Mouse (Mus musculus) layer of hippocampus, adult 18-20 months (tissue): ENCODE data around the gene Cda. TPM values are rescaled to one million over a fixed set of nuclear protein-coding genes. Genes with fewer than 3 reads are reported as not detected.
A peak's percentile ranks its signal among the peaks of the same experiment; 100 is the strongest.
"Not testable (repeated sequence)": the region's sequence is repeated elsewhere in the genome, so short reads cannot be mapped to it uniquely, and the experiment has no call there.

Source experiments
- DNase-seq, 2 experiments: peaks; one replicate each; pipeline ENCODE4 v3.0.0; 2022; ENCODE audit warnings: low spot score in 2 of 2
- total RNA-seq, 2 experiments: library from RNA; stranded (reverse); gene quantifications; 2 replicates each; pipeline ENCODE4 v1.2.3; 2021

Gene Cda
- total RNA-seq, 2 experiments from 2014 or later, result 1.7 to 2.4 TPM

GRCm38 (mm10) chr4:138335648-138336047 is 32.1 kb downstream of the Cda start:
- no peak for DNase-seq

DNA sequence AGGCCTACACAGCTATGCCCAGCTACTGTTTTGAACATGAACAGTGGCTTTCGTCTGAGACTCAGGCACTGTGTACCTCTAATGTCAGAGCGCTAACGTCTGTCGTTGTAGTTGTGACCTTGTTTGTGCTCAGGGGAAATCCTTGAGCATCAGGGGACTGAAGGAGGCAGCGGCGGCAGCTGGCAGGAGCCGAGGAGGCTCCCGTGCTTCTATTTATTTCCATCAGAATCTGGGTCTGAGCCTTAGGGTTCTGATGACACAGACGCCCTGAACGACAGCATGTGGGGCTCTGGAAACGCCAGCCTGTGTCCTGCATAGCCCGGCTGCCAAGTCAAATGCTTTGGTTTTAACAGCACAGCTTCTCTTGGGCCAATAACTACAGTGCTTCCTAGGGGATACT is 32.8 kb downstream of the Cda start:
- DNase-seq, result no peak

DNA sequence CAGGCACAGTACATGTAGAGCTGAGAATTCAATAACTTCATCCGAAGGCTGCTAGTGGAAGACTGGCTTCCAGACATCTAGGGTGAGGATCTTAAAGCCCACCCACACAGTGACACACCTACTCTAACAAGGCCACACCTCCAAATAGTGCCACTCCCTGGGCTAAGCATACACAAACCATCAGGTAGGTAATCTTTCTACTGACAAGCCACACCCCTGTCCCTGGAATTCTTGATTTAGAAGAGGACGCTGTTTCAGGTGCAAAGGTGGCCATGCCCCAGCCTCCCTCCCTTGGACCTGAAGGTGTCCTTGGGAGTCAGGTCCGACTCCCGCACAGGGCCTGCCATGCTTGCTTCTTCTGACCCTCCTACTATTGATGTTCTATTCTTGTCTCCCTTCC is 34.7 kb downstream of the Cda start:
- DNase-seq, result no peak

GRCm38 (mm10) chr4:138331647-138332046 is 36.1 kb downstream of the Cda start:
- no peak for DNase-seq

DNA sequence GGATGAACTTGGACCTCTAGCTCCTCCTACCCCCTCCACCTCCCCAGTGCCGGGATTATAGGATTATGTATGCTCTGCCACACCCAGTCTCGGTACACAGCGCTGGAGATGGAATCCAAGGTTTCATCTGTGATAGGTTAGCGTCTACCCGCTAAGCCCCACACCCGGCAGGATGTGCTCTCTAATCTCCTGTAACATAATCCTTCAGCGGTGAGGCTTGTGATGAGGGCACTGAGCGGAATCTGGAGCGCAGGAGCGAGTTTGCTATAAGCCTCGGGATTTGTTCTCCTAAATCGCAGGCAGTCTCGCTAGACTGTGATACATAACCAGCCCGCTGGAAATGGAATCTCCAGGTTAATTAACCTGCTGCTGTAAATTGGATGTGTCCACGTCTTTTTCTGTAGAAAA is 37.5 kb downstream of the Cda start:
- DNase-seq, result no peak

DNA sequence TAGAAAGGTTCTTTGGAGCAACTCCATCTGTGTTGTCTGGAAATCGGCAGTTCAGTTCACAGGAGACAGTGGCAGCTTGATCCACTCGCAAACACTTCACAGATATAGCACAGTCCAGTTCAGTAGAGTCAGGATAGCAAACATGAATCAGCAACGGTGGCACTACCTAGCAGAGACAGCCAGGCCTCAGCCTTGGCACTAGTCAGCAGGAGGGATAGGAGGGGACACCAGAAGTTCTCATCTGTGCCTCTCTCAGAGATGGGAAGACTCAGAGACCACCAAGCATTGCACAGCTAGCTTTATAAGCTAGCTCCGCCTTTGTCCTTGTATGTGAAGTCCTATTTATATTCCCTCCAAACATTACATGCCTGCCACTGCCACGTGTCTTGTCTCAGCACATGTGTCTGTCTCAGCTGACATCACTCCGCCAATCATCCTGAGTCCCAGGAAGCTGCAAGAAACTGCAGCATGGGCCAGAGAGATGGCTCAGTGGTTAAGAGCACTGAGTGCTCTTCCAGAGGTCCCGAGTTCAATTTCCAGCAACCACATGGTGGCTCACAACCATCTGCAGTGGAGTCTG is 39.8 kb downstream of the Cda start:
- no peak for DNase-seq

DNA sequence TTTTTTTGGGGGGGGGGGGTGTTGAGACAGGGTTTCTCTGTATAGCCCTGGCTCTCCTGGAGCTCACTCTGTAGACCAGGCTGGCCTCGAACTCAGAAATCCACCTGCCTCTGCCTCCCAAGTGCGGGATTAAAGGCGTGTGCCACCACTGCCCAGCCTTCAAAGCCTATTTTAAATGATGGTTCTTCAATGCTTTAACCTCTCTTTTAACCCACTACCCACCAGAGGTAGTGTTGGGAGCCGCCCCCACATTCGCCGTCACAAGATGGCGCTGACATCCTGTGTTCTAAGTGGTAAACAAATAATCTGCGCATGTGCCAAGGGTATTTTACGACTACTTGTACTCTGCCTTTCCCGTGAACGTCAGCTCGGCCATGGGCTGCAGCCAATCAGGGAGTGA is 40.6 kb downstream of the Cda start:
- DNase-seq, result not testable (repeated sequence)

DNA sequence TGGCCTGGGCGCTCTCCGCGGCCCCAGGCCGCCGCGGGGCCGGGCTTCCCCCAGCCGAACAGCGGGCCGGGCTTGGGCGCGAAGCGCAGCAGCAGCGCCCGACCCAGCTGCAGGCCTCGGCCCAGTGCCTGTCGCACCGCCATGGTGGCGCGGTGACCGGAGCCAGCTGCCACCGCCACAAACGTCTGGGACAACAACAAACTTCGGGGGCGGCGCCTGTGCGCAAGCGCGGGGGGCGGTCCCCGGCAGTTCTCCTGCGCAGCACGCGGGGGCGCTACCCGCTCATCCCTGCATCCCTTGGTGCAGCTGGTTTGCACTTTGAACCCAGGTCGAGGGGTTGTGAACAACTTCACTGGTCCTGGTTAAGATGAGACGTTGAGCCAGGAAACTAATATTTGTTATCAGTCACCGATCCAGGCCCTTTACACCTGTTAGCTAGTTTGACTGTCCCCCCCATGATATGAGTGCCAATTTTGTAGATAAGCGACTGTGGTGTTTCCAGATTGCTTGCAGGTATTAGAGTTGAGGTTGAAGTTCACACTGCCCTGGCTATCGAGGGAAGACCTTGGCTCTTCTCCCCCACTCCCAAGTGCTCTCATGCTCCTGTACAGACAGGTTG is 41.6 kb downstream of the Cda start, which contains the start of gene Pink1:
TSS of gene Pink1 (minus strand) at position 231 of the 619 bp plus-strand sequence.
- peak; percentile 86 to 96 for DNase-seq

DNA sequence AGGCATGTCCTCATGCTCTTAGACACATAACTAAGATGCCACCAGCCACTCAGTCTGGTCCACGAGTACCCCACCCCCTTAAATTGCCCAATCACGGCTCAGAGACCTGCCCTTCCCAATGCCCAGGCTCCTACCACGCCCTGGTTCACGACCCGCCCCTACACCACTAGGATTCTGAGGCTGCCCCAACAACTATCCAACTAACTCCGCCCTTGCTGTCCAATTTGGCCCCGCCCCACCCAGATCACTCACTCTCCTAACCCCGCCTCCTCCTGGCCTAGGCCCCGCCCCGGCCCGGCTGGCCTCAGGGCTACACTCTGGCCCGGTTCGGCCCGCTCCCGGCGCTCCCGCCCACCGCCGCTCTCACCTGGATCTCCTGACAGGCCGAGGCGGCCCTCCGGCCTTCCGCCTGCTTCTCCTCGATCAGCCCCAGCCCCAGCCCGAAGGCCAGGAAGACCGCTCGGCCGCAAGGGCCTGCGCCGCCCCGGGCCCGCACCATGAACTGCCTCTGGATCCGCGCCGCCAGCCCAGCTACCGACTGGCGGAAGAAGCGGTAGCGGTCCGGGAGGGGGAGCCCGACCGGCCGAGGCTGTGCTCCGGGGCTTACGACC is 42.2 kb downstream of the Cda start:
- DNase-seq, result peak; percentile 87 to 95

GRCm38 (mm10) chr4:138324451-138324850 is 43.3 kb downstream of the Cda start:
- DNase-seq, result no peak

DNA sequence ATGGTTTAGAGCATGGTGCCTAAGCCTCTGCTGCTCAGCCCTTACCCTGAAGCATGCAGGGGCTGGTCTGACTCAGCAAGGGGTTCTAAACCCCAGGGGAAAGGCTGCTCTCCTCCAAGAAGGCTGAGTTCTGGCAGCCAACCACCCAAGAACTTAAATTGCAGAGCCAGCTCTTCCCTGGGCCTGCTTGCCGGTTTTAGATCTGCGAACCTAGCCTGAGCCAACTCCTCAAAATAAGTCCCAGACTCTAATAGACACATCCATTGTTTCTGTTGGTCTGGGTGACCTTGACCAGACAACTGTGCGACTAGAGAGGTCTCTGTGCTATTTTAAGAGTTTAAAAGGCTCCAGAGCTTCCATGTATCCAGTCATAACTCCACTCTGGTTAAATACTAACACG is 44.0 kb downstream of the Cda start:
- DNase-seq, result peak in 1 of 2 experiments; percentile 4

DNA sequence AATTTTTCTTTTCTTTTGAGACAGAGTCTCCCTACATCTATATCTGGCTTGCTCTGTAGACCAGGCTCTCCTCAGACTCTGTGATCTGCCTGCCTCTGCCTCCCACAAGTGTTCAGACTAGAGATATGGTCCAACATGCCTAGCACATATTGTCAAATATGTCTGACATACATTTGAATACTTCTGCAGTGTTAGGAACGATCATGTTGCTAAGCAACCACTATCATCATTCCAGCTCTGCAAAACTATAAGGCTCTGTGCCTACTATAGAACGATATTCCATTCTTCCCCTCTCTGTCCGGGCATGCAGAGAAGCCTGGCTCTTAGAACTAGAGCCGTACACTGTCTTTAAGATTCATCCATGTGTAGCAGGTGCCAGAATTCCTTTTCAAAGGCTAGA is 45.1 kb downstream of the Cda start:
- DNase-seq, result no peak

DNA sequence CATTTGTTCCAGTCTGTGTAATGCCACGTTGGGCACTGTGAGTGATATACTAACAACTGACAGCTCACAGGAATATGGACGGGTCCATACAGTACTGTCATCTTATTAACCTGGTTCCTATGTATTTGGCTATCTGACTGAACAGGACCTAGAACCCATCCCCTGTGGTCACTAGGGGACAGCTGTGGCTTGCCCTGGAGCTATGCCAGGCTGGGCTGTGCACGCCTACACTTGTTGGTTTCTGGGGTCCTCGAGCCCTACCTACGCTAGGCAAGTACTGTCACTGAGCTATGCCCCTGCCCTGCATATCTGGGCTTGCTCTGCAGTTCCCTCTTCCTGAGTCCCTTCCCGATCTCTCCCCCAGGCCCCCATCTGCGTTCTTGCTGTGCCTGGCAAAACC is 46.3 kb downstream of the Cda start:
- DNase-seq, result peak in 1 of 2 experiments; percentile 5

DNA sequence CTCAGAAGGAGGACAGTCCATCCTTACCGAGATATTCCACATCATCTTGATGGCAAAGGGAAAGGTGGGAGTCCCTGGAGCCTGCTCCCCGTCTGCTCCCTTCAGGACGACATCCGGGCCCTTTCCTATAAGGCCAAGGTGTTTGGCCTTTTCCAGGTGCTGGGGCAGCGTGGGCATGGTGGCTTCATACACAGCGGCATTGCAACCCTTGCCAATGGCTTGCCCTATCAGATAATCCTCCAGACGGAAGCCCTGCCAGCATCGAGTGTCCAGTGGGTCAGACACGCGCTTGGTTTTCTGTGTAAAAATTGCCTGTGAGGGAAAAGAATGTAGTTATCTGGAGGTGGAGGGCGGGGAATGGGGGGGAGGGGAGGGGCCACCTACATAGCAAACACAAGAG is 47.1 kb downstream of the Cda start:
- peak in 1 of 2 experiments; percentile 1 for DNase-seq

GRCm38 (mm10) chr4:138319508-138319907 is 48.3 kb downstream of the Cda start:
- DNase-seq, result peak; percentile 78 to 95

GRCm38 (mm10) chr4:138318509-138319266 is 49.1 kb downstream of the Cda start:
- peak in 1 of 2 experiments; percentile 66 for DNase-seq

- DNase-seq, result peak in 1 of 2 experiments; percentile 2
Measured at GRCm38 (mm10) chr4:138316369-138316768, 51.4 kb downstream of the Cda start.

DNA sequence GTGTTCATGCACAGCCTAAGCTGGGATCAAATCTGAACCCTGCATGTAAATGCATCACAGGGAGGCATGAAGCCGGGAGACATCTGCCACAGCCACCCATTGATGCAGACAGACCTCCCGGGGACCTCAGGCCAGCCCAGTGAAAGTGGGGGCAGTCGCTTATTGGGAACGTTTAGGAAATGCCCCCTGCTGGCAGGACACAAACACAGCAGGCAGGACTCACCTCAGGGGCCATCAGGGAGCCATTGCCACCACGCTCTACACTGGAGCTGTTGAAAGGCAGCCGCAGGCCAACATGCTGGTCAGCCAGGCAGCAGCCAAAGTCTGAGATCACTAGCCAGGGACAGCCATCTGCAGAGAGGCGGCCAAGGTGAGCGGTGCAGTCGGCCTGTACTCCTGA is 52.0 kb downstream of the Cda start:
- DNase-seq, result peak in 1 of 2 experiments; percentile 7

DNA sequence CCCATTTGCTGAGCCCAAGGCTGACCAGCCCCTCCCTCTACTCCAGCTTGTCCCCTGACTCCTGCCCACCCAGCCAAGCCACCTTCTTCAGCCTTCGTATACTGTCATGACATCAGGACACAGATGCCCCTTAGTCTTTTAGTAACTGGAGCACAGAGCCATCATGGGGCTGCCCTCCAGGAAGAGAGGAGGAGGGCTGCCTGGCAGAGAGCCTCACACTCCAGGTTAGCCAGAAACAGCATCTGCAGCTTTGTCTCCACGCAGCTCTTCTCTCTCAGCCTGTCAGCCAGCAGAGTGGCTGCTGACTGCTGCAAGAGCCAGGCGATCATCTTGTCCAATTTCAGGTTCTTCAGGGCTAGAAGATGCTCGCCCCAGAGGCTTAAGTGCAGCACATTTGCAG is 54.0 kb downstream of the Cda start:
- peak in 1 of 2 experiments; percentile 3 for DNase-seq

DNA sequence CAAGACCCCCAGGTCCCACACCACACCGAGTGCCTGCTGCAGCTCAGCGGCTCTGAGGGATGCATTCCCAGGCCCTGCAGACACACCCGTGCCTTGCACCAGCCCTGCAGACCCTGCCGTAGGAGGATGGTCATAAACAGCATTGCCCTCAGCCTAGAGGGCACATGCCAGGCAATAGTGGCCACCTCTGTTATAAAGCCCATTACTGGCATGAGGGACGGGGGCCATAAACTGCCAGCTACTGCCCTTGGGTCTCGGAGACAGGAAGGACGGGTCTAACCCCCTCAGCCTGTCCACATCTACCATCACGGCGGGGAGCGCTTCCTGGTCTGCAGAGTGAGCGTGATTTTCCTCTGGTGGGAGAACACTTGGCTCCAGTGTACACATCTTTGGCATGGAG is 54.8 kb downstream of the Cda start:
- peak in 1 of 2 experiments; percentile 3 for DNase-seq

DNA sequence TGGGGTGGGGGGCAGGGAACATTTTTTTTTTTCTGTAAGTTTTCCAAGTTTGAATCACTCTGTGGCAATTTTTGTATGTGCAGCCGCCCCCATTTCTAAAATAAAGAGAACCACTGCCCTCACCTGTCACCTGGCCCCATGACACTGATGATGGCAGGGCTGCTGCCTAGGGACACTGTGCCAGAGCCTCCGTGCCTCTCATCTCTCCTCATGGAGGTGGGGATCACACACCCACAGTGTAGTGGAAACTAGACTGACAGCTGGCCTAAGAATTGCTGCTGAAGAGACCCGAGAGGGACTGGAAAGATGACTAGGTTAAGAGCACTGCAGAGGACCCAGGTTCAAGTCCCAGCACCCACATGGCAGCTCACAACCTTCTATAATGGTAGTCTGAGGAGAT is 55.7 kb downstream of the Cda start:
- DNase-seq, result no peak

DNA sequence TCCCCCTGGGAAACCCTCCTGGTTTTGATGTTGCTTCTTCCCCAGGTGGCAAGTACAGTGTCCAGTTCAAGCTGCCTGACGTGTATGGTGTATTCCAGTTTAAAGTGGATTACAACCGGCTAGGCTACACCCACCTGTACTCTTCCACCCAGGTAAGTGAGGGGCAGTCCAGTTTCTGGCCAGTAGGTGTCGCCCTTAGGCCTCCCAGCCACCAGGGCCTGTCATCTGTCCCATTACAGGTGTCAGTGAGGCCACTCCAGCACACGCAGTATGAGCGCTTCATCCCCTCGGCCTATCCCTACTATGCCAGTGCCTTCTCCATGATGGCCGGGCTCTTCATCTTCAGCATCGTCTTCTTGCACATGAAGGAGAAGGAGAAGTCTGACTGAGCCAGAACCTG is 56.2 kb downstream of the Cda start:
- DNase-seq, result peak in 1 of 2 experiments; percentile 40
